Mouse (Mus musculus) MEL (cell line): ENCODE measurements around the gene Ffar1. TPM values are rescaled to one million over a fixed set of nuclear protein-coding genes. Genes with fewer than 3 reads are reported as not detected.

Source experiments
- DNase-seq: peaks from one replicate; pipeline ENCODE4 v3.0.0; 2011; ENCODE audit warnings: low read depth, low spot score
- H3K27ac ChIP-seq: 2 replicates; pipeline ENCODE4 v1.5.1; 2012; ENCODE audit warnings: low read depth, mild to moderate bottlenecking, control low read depth, low read length, moderate library complexity; ENCODE audit not compliant: control insufficient read depth
- H3K27me3 ChIP-seq, 2 experiments: fragments of 150-350 bp in 1 of 2; sonication (generic) in 1 of 2; 2 replicates each; pipeline ENCODE4 v1.6.1; 2012; ENCODE audit warnings: low read length in 2 of 2, mild to moderate bottlenecking in 2 of 2, improper control_type of control experiment in 1 of 2, moderate library complexity in 1 of 2; ENCODE audit not compliant: insufficient read depth in 2 of 2, control insufficient read depth in 1 of 2
- H3K36me3 ChIP-seq, 2 experiments: 2 replicates each; pipeline ENCODE4 v1.6.1; 2012 to 2014; ENCODE audit warnings: low read length in 2 of 2, improper control_type of control experiment in 1 of 2, inconsistent platforms in 1 of 2, mild to moderate bottlenecking in 1 of 2; ENCODE audit not compliant: insufficient read depth in 2 of 2, control insufficient read depth in 1 of 2
- H3K4me1 ChIP-seq, 2 experiments: fragments of 150-350 bp in 1 of 2; sonication (generic) in 1 of 2; 2 replicates each; pipeline ENCODE4 v1.6.1; 2012; ENCODE audit warnings: low read length in 2 of 2, improper control_type of control experiment in 1 of 2, mild to moderate bottlenecking in 1 of 2; ENCODE audit not compliant: insufficient read depth in 2 of 2, control insufficient read depth in 1 of 2
- H3K4me3 ChIP-seq, 2 experiments: fragments of 150-350 bp in 1 of 2; sonication (generic) in 1 of 2; 2 replicates each; pipeline ENCODE4 v1.5.1; 2012; ENCODE audit warnings: low read depth in 2 of 2, low read length in 2 of 2, mild to moderate bottlenecking in 2 of 2, moderate library complexity in 2 of 2, control low read depth in 1 of 2, improper control_type of control experiment in 1 of 2; ENCODE audit not compliant: control insufficient read depth in 1 of 2, insufficient read depth in 1 of 2
- H3K79me2 ChIP-seq: 2 replicates; pipeline ENCODE4 v1.6.1; 2012; ENCODE audit warnings: mild to moderate bottlenecking, low read length, moderate library complexity; ENCODE audit not compliant: control insufficient read depth, poor library complexity, insufficient read depth
- H3K9ac ChIP-seq: 2 replicates; pipeline ENCODE4 v1.6.1; 2012; ENCODE audit warnings: low read depth, mild to moderate bottlenecking, control low read depth, low read length, moderate library complexity; ENCODE audit not compliant: control insufficient read depth, poor library complexity, severe bottlenecking
- H3K9me3 ChIP-seq: fragments of 150-350 bp; sonication (generic); replicated peaks from 2 replicates; pipeline ENCODE4 v1.6.1; 2012; ENCODE audit warnings: mild to moderate bottlenecking, low read length, improper control_type of control experiment, moderate library complexity; ENCODE audit not compliant: insufficient read depth
- CTCF ChIP-seq, 3 experiments: IDR thresholded peaks in 2 of 3; conservative IDR thresholded peaks in 1 of 3; 2 replicates each; pipeline ENCODE4 v1.5.1; 2011 to 2012; ENCODE audit warnings: low read length in 3 of 3, low read depth in 2 of 3, mild to moderate bottlenecking in 2 of 3, improper control_type of control experiment in 1 of 3, inconsistent platforms in 1 of 3, mixed read lengths in 1 of 3, moderate library complexity in 1 of 3; ENCODE audit not compliant: control insufficient read depth in 1 of 3, insufficient read depth in 1 of 3, poor library complexity in 1 of 3, severe bottlenecking in 1 of 3
- ELF1 ChIP-seq: IDR thresholded peaks from 2 replicates; pipeline ENCODE4 v1.6.1; 2014; ENCODE audit warnings: low read depth, mild to moderate bottlenecking, inconsistent platforms, low read length, improper control_type of control experiment, moderate library complexity
- EP300 ChIP-seq, 2 experiments: IDR thresholded peaks; 2 replicates each; pipeline ENCODE4 v1.6.1; 2011; ENCODE audit warnings: improper control_type of control experiment in 2 of 2, low read length in 2 of 2, low read depth in 1 of 2, mild to moderate bottlenecking in 1 of 2
- GATA1 ChIP-seq: IDR thresholded peaks from 2 replicates; pipeline ENCODE4 v1.6.1; 2011; ENCODE audit warnings: low read depth, low read length, improper control_type of control experiment
- HCFC1 ChIP-seq: IDR thresholded peaks from 2 replicates; pipeline ENCODE4 v1.6.1; 2012; ENCODE audit warnings: low read depth, mild to moderate bottlenecking, inconsistent platforms, low read length, improper control_type of control experiment, moderate library complexity
- MAX ChIP-seq: IDR thresholded peaks from 2 replicates; pipeline ENCODE4 v1.6.1; 2011; ENCODE audit warnings: low read length, improper control_type of control experiment
- MAZ ChIP-seq: IDR thresholded peaks from 2 replicates; pipeline ENCODE4 v1.6.1; 2012; ENCODE audit warnings: low read depth, mild to moderate bottlenecking, inconsistent platforms, low read length, improper control_type of control experiment
- MEF2A ChIP-seq: IDR thresholded peaks from 2 replicates; pipeline ENCODE4 v1.6.1; 2014; ENCODE audit warnings: low read depth, mild to moderate bottlenecking, inconsistent platforms, low read length, improper control_type of control experiment; ENCODE audit not compliant: poor library complexity, insufficient replicate concordance, severe bottlenecking; ENCODE audit errors: extremely low read depth
- POLR2A ChIP-seq, 2 experiments: IDR thresholded peaks; 2 replicates each; pipeline ENCODE4 v1.6.1; 2011 to 2012; ENCODE audit warnings: low read length in 2 of 2, mild to moderate bottlenecking in 2 of 2, control low read depth in 1 of 2, improper control_type of control experiment in 1 of 2, low read depth in 1 of 2, moderate library complexity in 1 of 2; ENCODE audit not compliant: control insufficient read depth in 1 of 2, insufficient read depth in 1 of 2, poor library complexity in 1 of 2
- POLR2AphosphoS5 ChIP-seq: IDR thresholded peaks from 2 replicates; pipeline ENCODE4 v1.6.1; 2012; ENCODE audit warnings: low read depth, borderline replicate concordance, mild to moderate bottlenecking, inconsistent platforms, low read length, moderate library complexity, mixed read lengths
- RAD21 ChIP-seq: IDR thresholded peaks from 2 replicates; pipeline ENCODE4 v1.6.1; 2011; ENCODE audit warnings: mild to moderate bottlenecking, low read depth, low read length, improper control_type of control experiment
- SMC3 ChIP-seq: IDR thresholded peaks from 2 replicates; pipeline ENCODE4 v1.6.1; 2011; ENCODE audit warnings: low read depth, low read length, improper control_type of control experiment
- TAL1 ChIP-seq: IDR thresholded peaks from 2 replicates; pipeline ENCODE4 v1.6.1; 2012; ENCODE audit warnings: mild to moderate bottlenecking, inconsistent platforms, low read length, moderate library complexity, mixed read lengths
- TBP ChIP-seq: IDR thresholded peaks from 2 replicates; pipeline ENCODE4 v1.8.0; 2011; ENCODE audit warnings: low read depth, low read length, improper control_type of control experiment
- USF2 ChIP-seq, 2 experiments: IDR thresholded peaks; 2 replicates each; pipeline ENCODE4 v1.6.1; 2011 to 2012; ENCODE audit warnings: improper control_type of control experiment in 2 of 2, low read length in 2 of 2, borderline replicate concordance in 1 of 2, inconsistent platforms in 1 of 2, low read depth in 1 of 2, mild to moderate bottlenecking in 1 of 2; ENCODE audit not compliant: insufficient read depth in 1 of 2
- ZC3H11A ChIP-seq: IDR thresholded peaks from 2 replicates; pipeline ENCODE4 v1.6.1; 2012; ENCODE audit warnings: low read depth, mild to moderate bottlenecking, inconsistent platforms, low read length, improper control_type of control experiment
- ZKSCAN1 ChIP-seq: IDR thresholded peaks from 2 replicates; pipeline ENCODE4 v1.6.1; 2012; ENCODE audit warnings: low read depth, mild to moderate bottlenecking, inconsistent platforms, low read length, improper control_type of control experiment, moderate library complexity
- ZMIZ1 ChIP-seq: IDR thresholded peaks from 2 replicates; pipeline ENCODE4 v1.6.1; 2012; ENCODE audit warnings: low read depth, mild to moderate bottlenecking, inconsistent platforms, low read length, improper control_type of control experiment, moderate library complexity
- ZNF384 ChIP-seq: IDR thresholded peaks from 2 replicates; pipeline ENCODE4 v1.6.1; 2012; ENCODE audit warnings: low read depth, mild to moderate bottlenecking, inconsistent platforms, low read length, improper control_type of control experiment
- polyA plus RNA-seq, 2 experiments: library from polyadenylated mRNA; stranded (reverse) in 1 of 2; unstranded in 1 of 2; fragments of >175 nt in 1 of 2; fragments of >200 nt in 1 of 2; gene quantifications; 2 replicates each; pipeline versions ENCODE4 v1.2.1 to v1.2.4; 2012; ENCODE audit warnings: low replicate concordance in 2 of 2, low read depth in 1 of 2; ENCODE audit not compliant: insufficient read length in 2 of 2, insufficient read depth in 1 of 2, missing spikeins in 1 of 2
- total RNA-seq: library from RNA; depleted of rRNA; stranded (reverse); fragments of 300-350 nt; gene quantifications from 2 replicates; pipeline ENCODE4 v1.2.3, GENCODE M21; 2012

Ffar1 gene
- total and polyA plus RNA-seq, 3 experiments, result not detected

DNA sequence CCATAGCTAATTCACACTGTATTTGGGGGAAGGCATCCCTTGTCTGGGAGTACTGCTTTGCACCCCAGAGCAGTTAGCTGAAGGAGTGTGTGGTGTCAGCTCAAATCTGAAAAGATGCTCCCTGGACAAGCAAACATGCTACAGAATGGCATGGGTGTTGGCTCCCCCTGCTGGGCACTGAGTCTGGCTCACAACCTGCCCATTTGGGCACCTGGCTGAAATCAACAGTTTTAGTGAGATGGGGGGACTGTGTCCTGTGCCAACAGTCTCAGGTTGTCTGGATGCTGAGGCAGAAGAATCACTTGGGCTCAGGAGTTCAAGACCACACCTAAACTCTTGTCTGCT, 2.1 kb downstream of the Ffar1 start:
- Histone ChIP-seq H3K27me3 (peaks cover 4 to 8% of the 10 kb centered on the region in 2 experiments; a peak in 3 of 4 replicates), H3K4me3 (no peak overlapping the region), H3K4me1 (peaks cover 0 to 5% of the 10 kb centered on the region in 2 experiments; a peak in 2 of 4 replicates)

GRCm38 (mm10) chr7:30857746-30858145, 3.6 kb downstream of the Ffar1 start:
- no peak for DNase-seq
- Histone ChIP-seq H3K27ac (no peak overlapping the region), H3K79me2 (no peaks in the 10 kb centered on the region), H3K4me1 (peaks cover 0 to 5% of the 10 kb centered on the region in 2 experiments; a peak in 2 of 4 replicates), H3K9ac (no peak overlapping the region)
- TF ChIP-seq POLR2AphosphoS5 (no peak), ZMIZ1 (no peak), EP300 (IDR thresholded peaks at IDR 0.05; ENCODE audit: low read depth in 1 of 2, low read length in 2 of 2) (no peak)
- TF ChIP-seq, all 39 proteins: peak for 0
- no peaks in the 10 kb centered on the region for H3K36me3 ChIP-seq
- H3K9me3 ChIP-seq, result no peaks in the 10 kb centered on the region
- peaks cover 7 to 9% of the 10 kb centered on the region in 2 experiments for H3K27me3 ChIP-seq
- H3K4me3 ChIP-seq, result no peak overlapping the region

More for the DNA sequence above, 2.1 kb downstream of the Ffar1 start:
- Histone ChIP-seq H3K79me2 (no peaks in the 10 kb centered on the region), H3K9me3 (no peaks in the 10 kb centered on the region), H3K27ac (no peak overlapping the region), H3K36me3 (no peaks in the 10 kb centered on the region), H3K9ac (no peak overlapping the region)
- peak; percentile 79 for DNase-seq
- TF ChIP-seq SMC3 (peak; percentile 94), MAZ (peak; percentile 40; the same call in 1 of the 2 replicates), CTCF (IDR thresholded peaks at IDR 0.05 in 2 of 3, conservative IDR thresholded peaks at IDR 0.05 in 1 of 3; ENCODE audit: control insufficient read depth in 1 of 3, insufficient read depth in 1 of 3, low read depth in 2 of 3, low read length in 3 of 3, poor library complexity in 1 of 3, severe bottlenecking in 1 of 3) (peak; percentile 80 to 95 (median 89)), ZC3H11A (peak; percentile 88), USF2 (IDR thresholded peaks at IDR 0.05; ENCODE audit: borderline replicate concordance in 1 of 2, insufficient read depth in 1 of 2, low read depth in 1 of 2, low read length in 2 of 2) (no peak), RAD21 (peak; percentile 87)
- TF ChIP-seq, all 39 proteins: peak for 5

- Histone ChIP-seq H3K9me3 (no peaks in the 10 kb centered on the region), H3K9ac (no peak within 1 kb of the TSS), H3K4me3 (no peak within 1 kb of the TSS), H3K27me3 (peaks cover 7 to 9% of the 10 kb centered on the region in 2 experiments)
- DNase-seq, result no peak
- TF ChIP-seq MEF2A, result no peak
- TF ChIP-seq RAD21, result no peak
- no peak for TF ChIP-seq TBP
- TF ChIP-seq POLR2A (IDR thresholded peaks at IDR 0.05; ENCODE audit: control insufficient read depth in 1 of 2, insufficient read depth in 1 of 2, low read depth in 1 of 2, low read length in 2 of 2, poor library complexity in 1 of 2), result no peak
- no peak for TF ChIP-seq MAX
- TF ChIP-seq ZNF384, result no peak
- TF ChIP-seq GATA1, result no peak
- TF ChIP-seq ZKSCAN1, result no peak
- no peak for TF ChIP-seq TAL1
- TF ChIP-seq EP300 (IDR thresholded peaks at IDR 0.05; ENCODE audit: low read depth in 1 of 2, low read length in 2 of 2), result no peak
- TF ChIP-seq HCFC1, result no peak
- no peak for TF ChIP-seq ELF1
- TF ChIP-seq, all 39 proteins: peak for 0
- H3K4me1 ChIP-seq, result peaks cover 0 to 5% of the 10 kb centered on the region in 2 experiments; a peak in 2 of 4 replicates
- H3K79me2 ChIP-seq, result no peaks in the 10 kb centered on the region
- no peaks in the 10 kb centered on the region for H3K36me3 ChIP-seq
- H3K27ac ChIP-seq, result no peak within 1 kb of the TSS
Measured at GRCm38 (mm10) chr7:30856078-30856477, 5.3 kb downstream of the Ffar1 start, which contains the start of gene Ffar3. TSS of gene Ffar3 (minus strand) at chr7:30856178.
